Mouse (Mus musculus) heart, postnatal 4 days (tissue): ENCODE results near the gene Lexm. TPM values are rescaled to one million over a fixed set of nuclear protein-coding genes. Genes with fewer than 3 reads are reported as not detected.
A peak's percentile ranks its signal among the peaks of the same experiment; 100 is the strongest.

Source experiments
- DNase-seq: peaks from one replicate; pipeline ENCODE4 v3.0.0; 2021
- total RNA-seq, 2 experiments: library from RNA; stranded (reverse); gene quantifications; 2 replicates each; pipeline ENCODE4 v1.2.3; 2021

The Lexm gene
- not detected for total RNA-seq

DNA sequence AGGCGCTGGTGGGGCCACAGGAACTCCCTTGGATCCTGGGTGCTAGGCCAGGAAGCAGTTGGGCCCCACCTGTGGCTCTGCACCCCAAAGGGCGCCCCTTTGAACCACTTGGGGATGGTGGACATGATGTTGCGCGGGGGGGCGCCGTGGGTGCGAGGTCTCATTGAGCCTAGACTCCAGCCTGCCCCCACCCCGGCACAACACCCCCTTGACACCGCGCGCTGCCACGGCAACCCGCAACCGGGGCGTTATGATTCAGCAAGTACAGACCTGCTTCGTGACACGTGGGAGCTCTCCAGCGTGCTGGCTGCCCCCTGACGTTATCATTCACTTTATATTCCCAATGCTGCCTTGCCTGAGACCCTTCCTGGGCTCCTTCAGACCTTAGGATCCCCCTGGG is at the start of gene Lexm:
Gene Lexm (minus strand): TSS at position 186 of the 400 bp plus-strand sequence.
- DNase-seq = no peak

DNA sequence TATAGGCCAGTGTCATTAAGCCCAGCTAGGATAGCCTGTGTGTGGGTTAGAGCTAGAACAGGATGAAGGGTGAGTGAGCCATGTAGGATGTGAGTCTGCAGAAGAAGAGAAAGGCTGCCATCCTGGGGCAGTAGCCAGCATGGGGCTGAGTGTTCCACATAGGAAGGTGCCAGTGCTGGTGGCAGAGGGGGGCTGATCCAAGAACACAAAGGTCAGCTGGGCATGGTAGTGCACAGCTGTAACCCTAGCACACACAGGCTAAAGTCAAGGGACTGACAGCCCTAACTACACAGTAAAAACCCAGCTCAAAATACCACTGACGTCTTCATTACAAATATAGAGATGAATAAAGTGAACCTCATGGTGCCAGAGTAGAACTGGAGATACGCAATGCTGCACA is 49.5 kb upstream of the Lexm start:
- no peak for DNase-seq

DNA sequence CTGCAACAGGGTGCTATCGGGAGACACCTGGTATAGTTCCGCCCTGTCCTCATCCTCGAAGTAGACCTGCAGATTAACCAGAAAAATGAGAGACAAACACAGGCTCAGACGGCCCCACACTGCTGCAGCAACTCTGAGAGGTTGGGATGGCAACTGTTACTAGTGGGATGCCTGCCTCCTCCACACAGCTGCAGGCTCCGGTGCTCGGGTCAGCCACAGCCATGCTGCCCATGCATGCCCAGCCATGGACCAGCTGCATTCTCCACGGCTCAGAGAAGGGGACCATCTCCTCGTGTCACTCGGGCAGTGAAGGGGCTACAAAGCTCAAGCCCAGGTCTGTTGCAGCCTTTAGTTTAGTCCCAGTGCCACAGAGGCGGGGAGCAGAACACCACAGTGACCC is 48.6 kb upstream of the Lexm start:
- DNase-seq = no peak

DNA sequence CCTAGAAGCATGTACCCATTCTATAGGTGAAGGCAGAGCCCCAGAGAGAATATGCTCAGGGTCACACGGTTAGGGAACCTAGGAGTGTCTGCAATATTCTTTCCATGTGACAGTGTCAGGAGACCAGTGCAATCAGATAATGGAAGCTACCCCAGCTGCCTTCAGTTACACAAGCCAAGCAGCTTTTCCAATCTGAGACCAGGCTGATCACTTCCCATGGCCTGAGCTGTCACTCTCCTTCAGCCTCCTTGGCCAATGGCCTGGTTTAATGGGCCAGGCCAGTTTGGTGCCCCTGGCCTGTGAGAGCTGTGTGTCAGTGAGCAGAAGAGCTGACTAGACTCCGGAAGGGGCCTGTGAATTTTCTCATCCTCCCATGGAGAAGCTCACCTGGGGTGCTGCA is 48.2 kb upstream of the Lexm start:
- no peak for DNase-seq

DNA sequence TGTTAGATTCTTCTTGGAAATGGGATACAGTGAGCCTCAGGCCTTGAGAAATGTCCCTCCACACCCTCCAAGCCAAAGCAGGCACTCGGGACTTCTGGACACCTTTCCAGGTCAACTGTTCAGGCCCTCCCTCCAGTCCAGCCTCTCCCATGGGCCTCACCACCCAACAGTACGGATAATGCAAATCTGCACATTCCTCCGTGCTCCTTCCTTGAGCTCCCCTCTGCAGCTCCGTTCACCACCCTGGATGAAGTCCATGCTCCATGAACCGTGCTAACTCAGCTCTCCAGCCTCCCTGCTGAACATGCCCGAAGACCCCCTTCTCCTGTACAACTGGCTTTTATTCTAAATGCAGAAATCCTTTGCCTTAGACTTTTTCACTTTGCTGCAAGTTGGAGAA is 47.7 kb upstream of the Lexm start:
- DNase-seq = no peak

DNA sequence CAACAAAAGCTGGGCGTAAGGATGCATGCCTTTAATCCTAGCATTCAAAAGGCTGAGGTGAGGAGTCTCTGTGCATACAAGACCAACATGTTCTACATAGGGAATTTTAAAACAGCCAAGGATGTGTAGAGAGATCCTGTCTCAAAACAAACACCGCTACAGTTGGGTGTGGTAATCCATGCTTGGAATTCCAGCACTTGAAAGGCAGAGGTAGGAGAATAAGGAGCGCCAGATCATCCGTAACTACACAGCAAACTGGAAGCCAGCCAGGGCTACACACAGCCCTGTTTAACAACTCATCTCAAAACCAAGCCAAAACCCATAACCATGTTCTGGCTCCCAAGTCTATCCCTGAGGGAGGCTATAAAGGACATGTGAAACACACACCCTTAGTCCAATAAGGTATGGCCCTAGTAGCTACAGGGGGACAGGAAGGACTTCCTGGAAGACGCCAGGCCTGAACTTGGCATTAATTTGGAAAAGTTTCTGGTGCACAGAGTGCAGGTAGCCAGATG is 47.0 kb upstream of the Lexm start:
- DNase-seq = no peak

DNA sequence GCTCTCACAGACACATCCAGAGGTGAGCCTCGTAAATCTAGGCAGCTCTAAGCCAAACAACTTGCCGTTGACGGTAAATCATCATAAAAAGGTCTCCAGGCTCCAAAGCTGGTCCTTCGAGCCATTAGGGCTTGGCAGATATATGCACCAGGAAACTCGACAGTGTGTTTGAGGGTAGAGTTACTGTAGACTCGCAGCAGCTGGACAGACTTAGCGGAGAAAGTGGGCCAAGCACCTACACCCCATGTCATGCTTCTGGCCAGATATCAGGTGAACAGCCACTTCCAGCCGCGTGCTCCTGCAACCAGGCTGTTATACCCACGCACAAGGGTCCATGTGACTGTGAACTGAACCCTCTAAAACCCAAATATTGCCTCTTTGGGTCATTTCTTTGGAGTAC is 38.6 kb upstream of the Lexm start:
- DNase-seq = no peak

DNA sequence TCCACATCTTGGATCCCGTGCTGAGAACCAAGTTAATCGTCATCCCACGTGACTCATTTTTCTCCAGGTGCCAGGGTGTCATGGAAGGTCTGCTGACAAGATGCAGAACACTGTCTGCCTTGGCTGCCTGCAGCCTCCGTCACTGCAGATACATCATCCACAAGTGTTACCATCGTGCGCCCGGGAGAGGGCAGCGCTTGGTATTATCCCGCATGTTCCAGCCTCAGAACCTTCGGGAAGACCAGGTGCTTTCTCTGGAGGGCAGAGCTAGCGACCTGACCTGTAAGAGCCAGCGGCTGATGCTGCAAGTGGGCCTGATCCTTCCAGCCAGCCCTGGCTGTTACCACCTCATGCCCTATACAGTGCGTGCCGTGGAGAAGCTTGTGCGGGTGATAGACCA is 36.0 kb upstream of the Lexm start:
- DNase-seq = no peak

DNA sequence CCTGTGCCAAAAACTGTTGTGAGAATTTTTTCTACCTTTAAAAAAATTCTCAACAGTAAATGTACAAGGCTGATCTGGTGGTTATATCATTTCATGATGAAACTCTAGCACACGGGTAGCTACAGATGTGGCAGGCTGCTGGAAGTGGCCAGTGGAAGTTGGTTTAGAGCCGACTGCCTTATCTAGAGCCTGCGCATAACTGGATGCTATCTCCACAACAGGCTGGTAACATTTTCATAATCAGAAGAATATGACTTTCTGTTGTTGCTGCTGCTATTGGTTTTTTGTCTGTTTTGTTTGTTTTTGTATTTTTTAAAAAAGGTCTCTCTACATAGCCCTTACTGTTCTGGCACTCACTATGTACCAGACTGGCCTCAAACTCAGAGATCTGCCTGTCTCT is 35.5 kb upstream of the Lexm start:
- no peak for DNase-seq

DNA sequence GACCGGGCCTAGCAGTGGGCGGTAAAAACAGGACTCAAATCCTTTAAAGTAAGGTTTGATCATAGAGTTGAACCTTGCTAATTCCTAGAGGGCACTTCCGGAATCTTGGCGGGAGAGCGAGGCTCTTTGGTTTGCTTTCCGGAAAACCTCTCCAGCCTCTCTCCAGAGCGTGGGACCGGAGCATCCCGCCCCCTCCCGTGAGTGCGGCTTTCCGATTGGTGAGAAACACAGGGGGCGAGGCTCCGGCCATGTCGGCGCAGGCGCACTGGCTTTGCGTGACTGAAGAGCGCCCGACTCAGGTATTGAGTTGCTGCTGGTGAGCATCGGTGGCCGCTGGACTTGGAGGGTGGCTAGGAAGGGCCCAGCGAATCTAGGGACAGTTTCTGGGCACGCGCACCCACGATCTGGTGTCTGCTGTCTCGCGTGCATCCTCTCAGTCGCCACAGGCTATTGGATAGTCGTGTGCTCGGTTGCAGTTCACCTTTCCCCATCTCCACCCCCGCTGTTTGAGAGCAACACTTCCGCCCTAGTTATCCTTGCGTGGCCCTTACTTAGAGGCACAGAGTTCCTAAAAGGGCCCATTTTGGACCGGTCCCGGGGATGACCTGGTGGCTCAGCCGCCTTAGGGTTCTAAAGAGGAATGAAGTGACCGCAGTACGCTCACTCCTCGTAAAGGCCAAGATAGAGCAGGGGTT is 33.9 kb upstream of the Lexm start, which contains the start of gene Pars2:
Gene Pars2 (plus strand): TSS at position 237 of the 695 bp plus-strand sequence.
- peak; percentile 98 for DNase-seq

DNA sequence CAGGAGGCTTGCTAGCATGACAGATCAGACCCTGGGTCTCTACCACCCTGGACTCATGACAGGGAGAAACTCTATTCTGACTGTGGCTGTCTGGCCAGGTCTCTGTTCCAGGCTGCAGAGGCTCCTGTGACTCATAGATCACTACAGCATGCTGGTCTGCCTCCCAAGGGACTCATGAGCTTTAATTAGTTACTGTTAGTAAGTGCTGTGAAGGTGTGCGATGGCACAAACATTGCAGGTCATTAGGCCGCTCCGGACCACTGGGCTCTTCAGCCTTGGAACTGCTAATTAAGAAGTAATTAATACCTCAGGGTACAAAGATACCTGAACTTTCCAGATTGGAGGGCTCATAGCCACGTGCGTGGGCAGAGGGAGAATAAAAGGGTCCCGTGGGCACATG is 30.1 kb upstream of the Lexm start:
- DNase-seq = no peak

DNA sequence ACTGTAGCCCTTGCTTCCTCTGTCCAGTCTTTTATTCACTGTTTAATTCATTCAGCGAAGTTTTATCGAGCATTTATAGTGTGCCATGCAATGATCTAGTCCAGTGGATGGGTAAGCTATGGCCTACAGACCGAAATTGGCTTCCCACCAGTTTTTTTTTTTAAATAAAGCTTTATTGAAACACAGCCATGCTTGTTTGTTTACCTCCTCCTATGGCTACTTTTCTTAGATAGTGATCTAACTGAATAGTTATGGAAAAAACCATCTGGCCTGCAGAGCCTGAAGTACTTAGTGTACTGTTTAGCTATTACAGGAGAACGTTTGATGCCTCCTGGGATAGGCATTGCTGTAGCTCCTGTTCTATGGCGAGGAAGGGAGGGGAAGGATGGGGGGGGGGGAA is 28.8 kb upstream of the Lexm start:
- DNase-seq = no peak

DNA sequence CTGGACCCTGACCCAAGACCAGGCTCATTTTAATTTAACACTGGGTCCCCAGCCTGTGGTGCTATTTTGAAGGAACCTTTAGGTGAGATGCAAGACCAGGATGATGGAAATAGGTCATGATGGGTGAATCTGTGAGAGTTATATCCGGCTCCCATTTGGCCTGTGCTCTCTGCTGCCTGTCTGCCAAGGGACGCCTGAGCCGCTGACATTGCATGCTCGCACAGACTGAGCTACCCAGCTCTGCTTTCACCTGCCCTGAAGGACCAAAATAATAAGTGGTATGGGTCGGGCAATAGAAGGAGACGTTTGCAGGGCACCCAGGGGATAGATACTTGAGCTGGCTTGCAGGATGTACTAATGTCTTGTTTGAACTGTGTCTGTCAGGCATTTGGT is 27.2 kb upstream of the Lexm start:
- no peak for DNase-seq

DNA sequence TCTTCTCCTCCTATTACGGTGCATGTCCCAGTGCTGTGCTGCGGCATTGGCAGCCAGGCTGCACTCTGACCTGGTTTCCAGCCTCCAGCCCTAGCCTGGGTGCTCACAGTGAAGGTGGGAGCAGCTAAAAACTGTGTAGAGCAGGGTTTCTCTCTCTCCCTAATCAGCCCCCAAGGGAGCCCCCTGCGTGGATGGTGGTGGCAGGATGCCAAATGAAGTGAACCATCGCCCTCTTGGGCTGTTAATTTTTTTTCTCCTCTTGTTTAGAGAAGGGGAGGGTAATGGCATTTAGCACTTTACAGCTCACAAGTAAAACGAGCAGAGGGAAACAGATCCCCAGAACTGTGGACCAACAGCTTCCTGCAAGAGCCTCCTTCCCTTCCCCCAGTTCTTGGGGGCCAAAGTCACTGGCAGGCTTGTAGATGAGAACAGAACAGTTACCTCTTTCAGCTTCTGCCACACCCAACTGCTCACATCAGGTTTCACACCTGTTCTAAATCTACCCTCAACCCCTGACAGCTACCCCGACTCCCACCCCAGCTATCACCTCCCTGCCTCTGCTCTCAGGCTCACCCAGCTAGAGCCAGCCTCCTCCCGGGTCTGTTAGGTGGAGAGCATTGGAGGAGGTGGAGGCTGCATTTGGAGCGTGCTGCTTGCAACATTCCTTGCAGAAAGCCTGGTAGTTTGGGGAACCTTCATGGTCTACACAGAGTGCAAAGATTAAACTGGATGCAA is 26.6 kb upstream of the Lexm start:
- peak; percentile 21 for DNase-seq

DNA sequence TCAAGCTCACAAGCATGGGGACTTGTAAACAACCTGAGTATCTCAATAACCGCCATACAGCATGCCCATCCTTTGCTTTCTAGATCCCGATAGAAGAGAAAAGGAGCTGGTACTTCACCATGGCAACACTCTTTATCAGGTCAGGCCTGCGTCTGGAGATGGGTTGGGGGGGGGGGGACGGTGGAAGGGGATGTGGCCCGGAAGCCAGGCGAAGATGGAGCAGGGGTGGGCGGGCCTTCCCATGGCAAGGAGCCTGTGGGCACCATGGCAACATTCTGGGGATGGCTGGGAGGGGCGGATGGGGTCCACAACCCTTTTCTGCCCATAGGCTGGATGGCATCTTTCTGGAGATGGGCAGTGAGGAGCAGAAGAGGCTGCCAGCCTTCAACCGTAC is 17.0 kb upstream of the Lexm start:
- no peak for DNase-seq

DNA sequence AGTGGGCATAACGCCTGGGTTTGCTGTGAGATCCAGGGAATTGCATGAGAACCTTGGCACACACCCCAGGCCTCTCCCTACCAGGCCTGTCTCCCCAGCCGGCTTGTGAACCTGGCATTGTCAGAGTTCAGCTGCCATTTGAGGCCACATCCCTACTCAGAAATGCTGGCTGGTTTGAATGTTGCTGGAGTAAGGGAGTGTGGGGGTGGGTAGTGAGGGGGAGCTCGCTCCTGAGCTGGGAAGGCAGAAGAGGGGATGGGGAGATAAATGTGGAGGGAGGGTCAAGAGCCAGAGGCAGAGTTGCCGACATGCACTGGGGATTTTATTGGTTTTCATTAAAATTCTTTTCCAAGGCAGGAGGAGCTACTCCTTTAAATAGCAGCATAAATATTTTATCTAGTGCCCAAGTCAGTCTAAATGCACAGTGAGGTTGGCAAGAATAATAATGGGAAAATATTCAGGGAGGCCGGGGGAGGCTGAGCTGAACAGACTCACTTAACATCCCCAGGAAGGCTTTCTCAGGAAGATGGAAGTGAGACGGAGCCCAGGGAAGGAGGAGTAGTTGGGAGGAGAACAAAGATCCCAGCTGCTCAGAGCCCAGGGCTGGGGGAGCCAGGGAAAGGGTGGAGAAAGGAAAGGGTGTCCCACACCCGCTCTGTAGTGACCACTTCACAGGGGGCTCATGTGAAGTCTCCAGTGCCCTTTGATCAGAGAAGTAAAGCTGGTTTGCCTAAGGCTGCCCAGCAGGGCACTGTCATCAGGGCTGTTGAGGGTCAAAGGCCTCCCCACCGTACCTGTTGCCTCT is 16.4 kb upstream of the Lexm start:
- DNase-seq = no peak

DNA sequence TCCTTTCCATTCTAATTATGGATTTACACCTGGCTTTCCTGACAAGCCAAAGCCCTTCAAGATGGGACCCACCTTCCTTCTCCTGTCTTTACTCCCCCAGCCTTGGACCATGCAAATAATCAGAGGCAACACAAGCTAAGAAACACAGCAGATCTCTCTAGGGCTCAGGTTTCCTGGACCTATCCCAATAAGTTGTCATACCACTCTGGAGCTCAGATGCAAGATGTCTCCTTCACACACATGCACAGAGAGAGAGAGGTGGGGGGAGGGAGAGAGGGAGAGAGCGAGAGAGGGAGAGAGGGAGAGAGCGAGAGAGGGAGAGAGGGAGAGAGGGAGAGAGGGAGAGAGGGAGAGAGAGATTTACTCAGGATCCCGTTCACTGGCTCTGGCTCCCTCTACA is 15.3 kb upstream of the Lexm start:
- DNase-seq = no peak

DNA sequence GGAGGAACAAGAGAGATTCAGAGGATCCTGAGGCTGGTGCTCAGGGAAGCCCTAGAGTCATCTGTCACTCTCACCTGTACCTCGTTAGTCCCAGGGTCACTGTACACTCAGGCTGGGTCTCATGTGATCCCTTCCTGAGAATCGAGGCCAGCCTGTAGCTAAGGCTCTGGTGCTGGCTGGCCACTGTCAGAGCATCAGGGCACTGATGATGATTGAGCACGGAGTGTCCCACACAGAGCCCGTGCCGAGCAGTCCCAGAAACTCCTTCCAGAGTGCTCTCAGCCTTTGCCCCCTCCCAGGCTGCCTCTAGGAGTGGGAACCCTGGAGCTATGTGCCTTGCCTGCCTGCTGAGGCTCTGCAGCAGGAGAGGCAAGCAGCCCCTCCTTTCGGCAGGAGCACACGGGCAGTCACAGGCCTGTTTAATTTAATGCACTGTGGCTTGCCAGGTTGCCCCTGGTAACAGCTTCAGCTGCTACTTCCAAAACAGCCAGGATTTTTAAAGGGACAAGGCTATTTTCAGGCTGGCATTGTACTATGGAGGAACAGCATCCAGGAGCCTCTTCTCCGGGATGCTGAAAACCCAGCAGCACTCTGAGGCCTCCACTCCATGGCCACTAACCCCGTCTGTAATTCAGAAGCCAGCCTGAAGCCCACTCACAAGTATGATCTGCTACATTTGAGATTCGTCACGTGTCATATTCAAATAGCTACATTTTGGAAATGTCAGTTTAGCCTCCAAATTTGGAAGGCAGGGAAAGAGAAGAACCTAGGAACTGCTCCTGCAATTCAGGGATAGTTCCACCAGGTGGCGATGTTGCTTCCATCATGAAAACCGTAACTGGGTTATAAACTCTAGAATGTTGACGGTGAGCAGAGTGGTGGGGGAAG is 13.5 kb upstream of the Lexm start:
- DNase-seq = peak; percentile 74

DNA sequence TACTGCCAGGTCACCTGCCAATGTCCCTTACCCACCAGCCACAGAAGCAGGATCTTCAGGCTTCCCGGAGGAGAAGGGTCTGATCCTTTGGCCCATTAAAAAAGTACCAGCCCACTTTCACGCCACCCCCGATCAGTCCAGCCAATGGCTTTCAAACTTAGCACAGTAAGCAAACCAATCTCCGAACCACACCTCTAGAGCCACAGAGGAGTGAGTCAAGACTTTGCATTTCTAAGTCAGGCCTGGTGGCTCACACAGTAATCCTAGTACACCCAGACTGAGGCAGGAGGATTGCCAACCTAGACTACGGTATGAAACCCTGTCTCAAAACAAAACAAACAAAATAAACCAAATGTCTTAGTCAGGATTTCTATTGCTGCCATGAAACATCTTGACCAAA is 12.3 kb upstream of the Lexm start:
- DNase-seq = no peak

DNA sequence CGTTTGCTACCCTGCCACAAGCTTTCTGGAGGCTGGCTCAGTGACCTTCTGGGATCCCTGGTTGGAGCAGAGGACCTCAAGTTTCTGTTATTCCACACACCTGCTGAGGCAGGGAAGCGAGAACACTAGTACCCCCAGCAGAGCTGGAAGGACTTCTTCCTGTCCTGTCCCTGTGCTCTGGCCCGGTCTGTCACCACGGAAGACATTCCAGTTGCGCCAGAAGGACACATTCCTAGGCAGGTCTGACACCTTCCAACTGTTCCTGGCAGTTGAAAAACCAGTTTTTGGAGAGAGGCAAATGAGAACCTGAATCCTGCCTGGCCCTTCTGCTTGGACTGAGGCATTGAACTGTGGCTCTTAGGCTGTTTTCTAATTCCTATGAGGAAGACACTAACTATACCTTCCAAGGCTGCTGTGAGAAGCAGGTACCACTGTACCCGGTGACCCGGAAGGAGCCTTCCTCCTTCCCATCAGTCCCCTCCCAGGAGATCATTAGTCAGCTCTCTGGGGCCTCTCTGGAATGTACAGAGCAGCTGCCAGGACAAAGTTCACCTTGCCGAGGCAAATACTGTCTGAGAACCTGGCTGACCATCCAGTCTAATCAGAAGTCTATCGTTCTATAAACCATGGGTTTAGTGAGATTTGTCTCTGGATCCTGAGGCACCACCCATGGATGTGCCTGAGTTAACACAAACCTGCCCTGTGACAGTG is 11.8 kb upstream of the Lexm start:
- DNase-seq = no peak

DNA sequence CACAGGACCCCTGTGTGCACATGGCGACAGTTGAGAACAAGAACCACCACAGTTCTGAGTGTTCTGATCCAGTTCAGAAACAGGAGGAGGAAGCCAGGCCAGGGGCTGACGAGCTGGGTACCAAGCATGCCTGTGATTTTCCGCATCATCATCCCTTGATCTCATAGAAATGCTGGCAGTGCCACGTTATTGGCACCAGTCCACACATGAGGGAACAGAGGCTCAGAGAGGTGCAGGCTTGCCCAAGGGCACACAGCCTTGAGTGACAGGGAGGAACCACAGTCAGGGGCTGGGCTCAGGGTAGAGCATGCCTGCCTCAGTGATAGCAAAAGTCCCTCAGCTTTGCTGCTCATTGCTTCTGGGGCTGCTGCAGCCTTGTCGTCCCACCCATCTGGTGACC is 10.8 kb upstream of the Lexm start:
- no peak for DNase-seq

DNA sequence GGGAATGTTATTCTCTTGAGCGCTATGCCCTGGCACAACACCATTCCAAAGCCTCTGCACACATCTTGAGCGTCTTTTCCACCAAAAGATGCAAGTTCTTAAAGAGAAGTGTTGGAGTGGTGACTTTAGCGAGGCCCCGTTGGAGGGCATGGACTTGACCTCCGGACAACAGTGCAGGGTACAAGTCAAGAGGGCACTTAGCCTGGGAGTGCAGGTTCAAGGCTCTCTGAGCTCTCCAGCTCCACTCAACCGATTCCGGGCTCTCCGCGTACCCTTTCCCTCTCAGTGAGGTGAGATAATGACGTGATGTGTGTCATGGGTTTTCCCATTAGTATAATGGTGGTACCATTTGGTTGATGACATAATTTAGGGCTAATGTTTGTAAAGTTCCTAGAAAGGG is 7.2 kb upstream of the Lexm start:
- no peak for DNase-seq
